Mouse (Mus musculus) midbrain, embryonic 16.5 days (tissue): ENCODE results near the gene Tmco4. TPM values are rescaled to one million over a fixed set of nuclear protein-coding genes. Genes with fewer than 3 reads are reported as not detected.

Experiments
- ATAC-seq: fragments of 200-750 bp; cut with Nextera tagmentation; 2 replicates; pipeline ENCODE4 v1.8.0; 2017; ENCODE audit warnings: moderate TSS enrichment
- H3K27ac ChIP-seq: fragments of 300-500 bp; sonication (generic); 2 replicates; pipeline ENCODE4 v1.5.1; 2014; ENCODE audit warnings: mild to moderate bottlenecking, low read length, mixed read lengths
- H3K27me3 ChIP-seq: fragments of 300-500 bp; sonication (generic); 2 replicates; pipeline ENCODE4 v1.6.1; 2014; ENCODE audit warnings: low read depth, low read length, mixed read lengths; ENCODE audit not compliant: control insufficient read depth, insufficient read depth
- H3K36me3 ChIP-seq: fragments of 300-500 bp; sonication (generic); 2 replicates; pipeline ENCODE4 v1.6.1; 2014; ENCODE audit warnings: mild to moderate bottlenecking, low read length, moderate library complexity, mixed read lengths; ENCODE audit not compliant: control insufficient read depth, insufficient read depth
- H3K4me1 ChIP-seq: fragments of 300-500 bp; sonication (generic); 2 replicates; pipeline ENCODE4 v1.6.1; 2014; ENCODE audit warnings: mild to moderate bottlenecking, low read length, mixed read lengths; ENCODE audit not compliant: control insufficient read depth, insufficient read depth
- H3K4me2 ChIP-seq: fragments of 300-500 bp; sonication (generic); 2 replicates; pipeline ENCODE4 v1.6.1; 2014; ENCODE audit warnings: mild to moderate bottlenecking, low read length, mixed read lengths
- H3K4me3 ChIP-seq: fragments of 300-500 bp; sonication (generic); 2 replicates; pipeline ENCODE4 v1.5.1; 2014; ENCODE audit warnings: low read depth, mild to moderate bottlenecking, low read length, moderate library complexity, mixed read lengths
- H3K9ac ChIP-seq: fragments of 300-500 bp; sonication (generic); 2 replicates; pipeline ENCODE4 v1.6.1; 2014; ENCODE audit warnings: low read depth, low read length, mixed read lengths
- H3K9me3 ChIP-seq: fragments of 300-500 bp; sonication (generic); replicated peaks from 2 replicates; pipeline ENCODE4 v1.6.1; 2014; ENCODE audit warnings: mild to moderate bottlenecking, low read length, mixed read lengths; ENCODE audit not compliant: control insufficient read depth, poor library complexity, severe bottlenecking
- WGBS: fragments of 180-500 bp; shearing (Covaris S2); extraction: QIAGEN DNeasy Blood & Tissue Kit; methylation state at CpG from one replicate; pipeline ENCODE4 v1.1.7; 2014; 5-methylcytosine and 5-hydroxymethylcytosine counted together
- polyA plus RNA-seq: library from polyadenylated mRNA; unstranded; fragments of >200 nt; fragmentation: Nextera tagmentation; extraction: Ambion mirVana; gene quantifications from 2 replicates; pipeline ENCODE4 v1.2.1, GENCODE M21; 2015

Tmco4 gene
- polyA plus RNA-seq, 1 experiment from 2014 or later: 0.84 TPM

DNA sequence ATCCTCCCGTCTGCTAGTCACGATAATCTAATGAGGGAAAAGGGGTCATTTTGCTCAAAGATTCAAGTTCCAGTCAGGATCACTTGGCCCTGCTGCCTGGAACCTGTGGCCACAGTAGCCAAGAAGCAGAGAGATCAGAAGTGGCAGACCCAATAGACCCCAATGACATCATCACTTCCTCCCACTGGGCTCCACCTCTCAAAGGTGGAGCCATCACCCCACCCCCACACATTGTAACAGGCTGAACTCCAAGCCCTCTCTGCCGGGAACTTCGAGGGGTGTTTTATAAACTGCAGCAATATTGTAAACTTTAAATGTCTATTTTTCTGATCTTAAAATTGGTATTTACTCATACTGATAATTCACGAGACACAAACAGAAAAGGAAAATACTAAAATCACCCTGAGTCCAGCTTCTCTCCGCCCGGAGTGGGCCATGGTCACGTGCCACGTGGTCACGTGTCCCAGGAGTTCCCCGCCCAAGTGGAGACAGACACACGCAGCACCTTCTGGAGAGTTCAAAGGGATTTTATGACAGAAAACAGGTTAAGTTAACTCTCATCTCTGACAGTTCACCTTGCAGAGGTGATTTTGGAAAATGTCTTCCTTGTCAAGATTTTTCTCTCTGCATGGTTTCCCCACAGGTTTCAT is 8.2 kb downstream of the Tmco4 start:
- Histone ChIP-seq H3K4me3 (no peak overlapping the region), H3K27me3 (no peaks in the 10 kb centered on the region), H3K9me3 (no peaks in the 10 kb centered on the region), H3K36me3 (no peaks in the 10 kb centered on the region), H3K9ac (no peak overlapping the region), H3K4me1 (no peaks in the 10 kb centered on the region), H3K27ac (no peak overlapping the region), H3K4me2 (no peak overlapping the region; the same call in 1 of the 2 replicates)
- WGBS: 25% methylated on average over 12 of the region's 12 CpGs
- no peak for ATAC-seq

DNA sequence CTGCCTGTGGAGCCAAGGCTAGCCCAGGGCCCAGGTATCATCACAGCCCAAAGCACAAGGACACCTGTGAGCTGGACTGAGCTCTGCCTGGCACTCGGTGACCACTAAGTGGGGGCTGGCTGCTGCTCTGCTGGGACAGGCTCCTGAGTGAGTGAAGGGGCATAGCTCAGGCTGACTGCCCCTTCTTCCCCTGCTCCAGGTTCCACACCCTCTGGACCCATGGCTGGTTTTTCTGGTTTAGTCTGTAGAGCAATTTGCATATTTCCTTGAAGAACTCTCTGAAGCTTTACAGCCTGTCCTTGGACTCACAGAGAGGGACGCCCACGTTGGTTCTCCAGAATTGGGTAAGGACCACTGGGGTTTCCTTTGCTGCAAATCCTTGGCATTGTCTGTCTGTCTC is 10.7 kb downstream of the Tmco4 start:
- H3K4me3 ChIP-seq: no peak overlapping the region

DNA sequence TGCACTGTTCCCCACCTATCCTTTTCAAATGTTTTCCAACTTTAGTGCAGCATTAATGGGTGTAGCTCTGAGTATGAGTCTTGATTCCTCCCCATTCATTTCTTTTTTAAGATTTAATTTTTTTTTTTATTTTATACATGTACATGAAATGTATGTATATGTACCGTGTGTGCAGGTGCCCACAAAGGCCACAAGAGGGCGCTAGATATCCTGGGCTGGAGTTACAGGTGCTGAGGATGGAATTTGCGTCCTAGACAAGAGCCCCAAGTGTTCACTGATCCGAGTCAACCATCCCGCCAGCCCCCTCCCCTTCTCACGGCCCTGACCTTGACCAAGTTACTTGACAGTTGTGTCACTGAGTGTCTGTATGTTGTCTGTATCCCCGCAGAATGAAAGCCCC is 12.1 kb downstream of the Tmco4 start:
- no peak for ATAC-seq
- H3K9ac ChIP-seq: no peak overlapping the region
- no peaks in the 10 kb centered on the region for H3K4me1 ChIP-seq
- H3K4me3 ChIP-seq: no peak overlapping the region
- H3K27ac ChIP-seq: no peak overlapping the region
- no peaks in the 10 kb centered on the region for H3K27me3 ChIP-seq
- no peaks in the 10 kb centered on the region for H3K9me3 ChIP-seq
- H3K4me2 ChIP-seq: no peak overlapping the region
- WGBS: 76% methylated on average over 7 of the region's 7 CpGs
- H3K36me3 ChIP-seq: no peaks in the 10 kb centered on the region

More for the DNA sequence above, 10.7 kb downstream of the Tmco4 start:
- Histone ChIP-seq H3K9me3 (no peaks in the 10 kb centered on the region), H3K36me3 (no peaks in the 10 kb centered on the region), H3K27me3 (no peaks in the 10 kb centered on the region), H3K4me2 (no peak overlapping the region), H3K27ac (no peak overlapping the region), H3K9ac (no peak overlapping the region), H3K4me1 (no peaks in the 10 kb centered on the region)
- no peak for ATAC-seq
- 72% methylated on average over 3 of the region's 3 CpGs for WGBS

DNA sequence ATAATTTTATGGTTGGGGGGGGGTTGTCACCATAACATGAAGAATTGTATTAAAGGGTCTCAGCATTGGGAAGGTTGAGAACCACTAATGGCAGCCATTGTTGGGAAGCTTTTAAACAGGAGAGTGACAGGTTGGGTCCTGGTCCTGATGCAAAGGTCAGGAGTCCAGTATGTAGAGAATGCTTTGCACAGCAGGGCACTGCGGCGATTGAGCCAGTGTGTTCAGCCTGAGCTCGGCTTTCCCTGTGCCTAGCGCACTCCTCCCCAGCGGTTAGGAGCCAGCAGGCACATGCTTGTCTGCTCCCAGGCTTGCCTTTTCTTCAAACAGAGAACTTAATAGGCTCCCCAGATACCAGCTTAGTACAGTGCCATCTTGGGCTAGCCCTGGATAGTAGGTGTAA is 13.6 kb downstream of the Tmco4 start:
- no peaks in the 10 kb centered on the region for H3K27me3 ChIP-seq
- no peak overlapping the region for H3K27ac ChIP-seq
- no peaks in the 10 kb centered on the region for H3K36me3 ChIP-seq
- no peaks in the 10 kb centered on the region for H3K4me1 ChIP-seq
- no peak overlapping the region for H3K9ac ChIP-seq
- 17% methylated on average over 5 of the region's 5 CpGs for WGBS
- H3K4me2 ChIP-seq: no peak overlapping the region
- no peak overlapping the region for H3K4me3 ChIP-seq
- no peak for ATAC-seq
- no peaks in the 10 kb centered on the region for H3K9me3 ChIP-seq

DNA sequence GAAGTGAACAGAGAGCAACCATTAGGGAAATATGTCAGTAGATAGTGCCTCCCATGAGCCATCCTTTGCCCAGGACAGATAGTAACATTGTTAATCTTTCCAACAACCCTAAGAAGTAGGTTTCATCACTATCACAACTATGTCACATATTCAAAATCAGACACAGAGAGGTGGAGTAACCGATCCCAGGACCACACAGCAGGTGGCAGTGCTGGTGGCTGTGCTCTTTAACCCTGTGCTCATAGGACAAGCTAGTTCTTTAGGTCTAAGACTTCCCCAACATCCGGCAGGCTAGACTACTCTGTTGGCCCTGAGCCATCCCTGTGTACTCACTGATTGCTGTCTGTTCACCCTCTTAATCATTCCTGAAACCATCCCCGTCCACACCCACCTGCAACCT is 21.7 kb downstream of the Tmco4 start:
- WGBS: 81% methylated on average over 3 of the region's 3 CpGs

DNA sequence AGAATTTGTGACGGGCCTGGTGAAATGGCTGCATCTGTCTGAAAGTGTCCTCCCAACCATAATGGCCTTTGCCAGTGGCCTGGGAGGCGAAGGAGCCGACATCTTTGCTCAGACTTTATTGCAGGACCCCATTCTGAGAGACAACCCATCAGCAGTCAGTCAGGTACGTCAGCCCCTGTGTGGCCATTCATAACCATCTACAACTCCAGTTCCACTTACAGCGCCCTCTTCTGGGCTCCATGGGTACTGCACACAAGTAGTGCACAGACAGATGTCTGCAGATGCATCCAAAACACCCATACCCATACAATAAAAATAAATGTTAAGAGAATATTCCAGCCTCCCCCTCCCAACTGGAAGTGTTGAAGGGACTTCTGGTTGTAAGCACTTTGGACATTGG is 23.7 kb downstream of the Tmco4 start:
- Histone ChIP-seq H3K4me3 (no peak overlapping the region), H3K27me3 (no peaks in the 10 kb centered on the region)
- 82% methylated on average over 5 of the region's 5 CpGs for WGBS

More for the DNA sequence above, 21.7 kb downstream of the Tmco4 start:
- Histone ChIP-seq H3K36me3 (no peaks in the 10 kb centered on the region), H3K4me3 (no peak overlapping the region), H3K27ac (no peak overlapping the region), H3K9ac (no peak overlapping the region), H3K9me3 (no peaks in the 10 kb centered on the region), H3K27me3 (no peaks in the 10 kb centered on the region), H3K4me2 (no peak overlapping the region), H3K4me1 (no peaks in the 10 kb centered on the region)
- no peak for ATAC-seq

DNA sequence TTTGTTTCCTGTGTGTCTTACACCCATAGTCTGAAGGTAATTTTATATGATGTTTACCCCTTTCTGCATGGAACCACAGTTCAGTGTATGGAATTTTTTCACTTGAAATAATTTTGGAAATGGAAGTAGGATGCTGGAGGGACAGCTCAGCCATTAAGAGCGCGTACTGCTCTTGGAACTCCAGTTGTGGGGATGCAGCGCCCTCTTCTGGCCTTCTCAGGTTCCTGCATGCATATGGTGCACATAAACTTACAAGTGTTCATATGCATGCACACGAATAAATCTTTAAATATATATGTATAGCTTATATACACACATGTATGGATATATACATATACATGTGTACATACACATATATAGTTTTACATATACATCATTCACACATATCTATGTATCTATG is 24.4 kb downstream of the Tmco4 start:
- WGBS: 90% methylated on average over 4 of the region's 4 CpGs
- H3K4me2 ChIP-seq: no peak overlapping the region
- H3K9ac ChIP-seq: no peak overlapping the region
- H3K27ac ChIP-seq: no peak overlapping the region
- H3K4me1 ChIP-seq: no peaks in the 10 kb centered on the region
- no peaks in the 10 kb centered on the region for H3K27me3 ChIP-seq
- no peaks in the 10 kb centered on the region for H3K9me3 ChIP-seq
- H3K36me3 ChIP-seq: no peaks in the 10 kb centered on the region
- no peak overlapping the region for H3K4me3 ChIP-seq
- no peak for ATAC-seq

More for the DNA sequence above, 23.7 kb downstream of the Tmco4 start:
- H3K9ac ChIP-seq: no peak overlapping the region
- no peaks in the 10 kb centered on the region for H3K36me3 ChIP-seq
- H3K4me1 ChIP-seq: no peaks in the 10 kb centered on the region
- ATAC-seq: no peak
- no peak overlapping the region for H3K27ac ChIP-seq
- H3K9me3 ChIP-seq: no peaks in the 10 kb centered on the region
- H3K4me2 ChIP-seq: no peak overlapping the region

DNA sequence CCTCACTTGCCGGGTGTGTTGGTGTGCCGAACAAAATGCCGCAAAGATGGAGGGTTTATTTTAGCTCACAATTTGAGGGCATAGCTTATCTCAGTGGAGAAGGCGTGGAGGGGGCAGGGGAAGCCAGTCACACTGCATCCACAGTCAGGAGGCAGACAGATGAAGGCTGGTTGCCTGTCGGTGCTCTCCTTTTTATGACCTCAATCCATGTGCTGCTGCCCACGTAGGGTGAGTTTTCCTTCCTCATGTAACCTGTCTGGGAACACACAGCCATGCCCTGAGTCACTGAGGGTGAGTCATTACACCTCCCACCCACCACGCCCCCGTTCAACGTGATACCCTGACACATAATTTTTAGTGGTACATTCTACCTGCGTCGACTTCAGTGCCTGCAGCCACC is 25.9 kb downstream of the Tmco4 start:
- Histone ChIP-seq H3K27ac (no peak overlapping the region), H3K9ac (no peak overlapping the region), H3K36me3 (no peaks in the 10 kb centered on the region), H3K4me3 (no peak overlapping the region), H3K9me3 (no peaks in the 10 kb centered on the region), H3K4me1 (no peaks in the 10 kb centered on the region), H3K27me3 (no peaks in the 10 kb centered on the region), H3K4me2 (no peak overlapping the region)
- no peak for ATAC-seq
- WGBS: 92% methylated on average over 11 of the region's 11 CpGs

DNA sequence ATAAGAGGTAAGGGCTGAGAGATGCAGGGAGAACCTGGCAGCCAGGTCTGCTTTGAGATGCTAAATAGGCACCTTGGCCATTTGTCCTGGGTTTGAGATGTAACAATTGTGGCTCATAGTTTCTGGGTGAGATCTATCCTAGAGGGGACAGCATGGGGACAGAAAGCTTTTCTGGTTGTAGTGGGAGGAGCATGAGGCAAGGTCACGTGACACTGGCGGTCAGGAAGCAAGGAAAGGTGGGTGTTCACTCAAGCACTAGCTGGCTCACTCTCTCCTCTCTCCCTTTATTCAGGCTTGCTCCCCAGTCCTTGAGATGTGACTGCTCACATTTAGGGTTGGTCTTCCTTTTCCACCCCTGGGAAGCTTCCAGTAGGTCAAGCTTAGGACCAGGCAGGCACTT is 28.3 kb downstream of the Tmco4 start:
- no peaks in the 10 kb centered on the region for H3K36me3 ChIP-seq
- H3K4me2 ChIP-seq: no peak overlapping the region
- 53% methylated on average over 2 of the region's 2 CpGs for WGBS
- H3K4me1 ChIP-seq: no peaks in the 10 kb centered on the region; the same call in 1 of the 2 replicates
- H3K9ac ChIP-seq: no peak overlapping the region
- H3K9me3 ChIP-seq: no peaks in the 10 kb centered on the region
- no peak overlapping the region for H3K27ac ChIP-seq
- no peaks in the 10 kb centered on the region for H3K27me3 ChIP-seq
- ATAC-seq: no peak
- no peak overlapping the region for H3K4me3 ChIP-seq
